Mouse (Mus musculus): ENCODE measurements around the gene 6430628N08Rik. TPM values are rescaled to one million over a fixed set of nuclear protein-coding genes. Genes with fewer than 3 reads are reported as not detected.

Gene 6430628N08Rik
- polyA plus RNA-seq, 2 experiments: not detected

DNA sequence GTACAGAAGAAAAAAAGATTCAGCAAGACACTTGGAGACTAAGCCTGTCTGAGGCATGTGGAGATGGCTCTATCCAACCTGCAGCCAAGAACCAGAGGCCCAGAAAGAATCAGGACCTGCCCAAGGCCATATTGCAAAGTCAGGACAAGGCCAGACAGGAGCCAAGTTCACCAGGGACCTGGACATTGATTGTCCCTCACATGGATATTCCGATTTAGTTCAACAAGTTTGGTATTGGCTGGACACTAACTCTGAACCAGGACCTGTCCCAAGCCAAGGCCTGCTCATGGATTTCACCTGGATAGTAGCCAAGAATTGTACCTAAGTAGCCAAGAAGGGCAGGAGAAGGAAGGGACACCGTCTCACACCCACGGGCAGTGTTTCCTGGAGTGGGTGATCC lies 16.3 kb downstream of the 6430628N08Rik start:
- Histone ChIP-seq H3K4me3 (ENCODE audit: insufficient read depth in 1 of 2, low read depth in 2 of 2, low read length in 2 of 2) (no peak overlapping the region), H3K27me3 (ENCODE audit: control insufficient read depth, insufficient read depth, low read length) (peaks cover 8% of the 10 kb centered on the region), H3K9ac (replicated peaks) (no peak overlapping the region), H3K36me3 (replicated peaks; ENCODE audit: control insufficient read depth, insufficient read depth, low read depth) (no peaks in the 10 kb centered on the region), H3K27ac (no peak overlapping the region), H3K9me3 (ENCODE audit: control insufficient read depth, low read length) (no peaks in the 10 kb centered on the region), H3K4me2 (ENCODE audit: low read depth) (no peak overlapping the region), H3K4me1 (replicated peaks; ENCODE audit: control insufficient read depth in 2 of 2, insufficient read depth in 2 of 2, low read length in 1 of 2) (no peaks in the 10 kb centered on the region)
- ATAC-seq (ENCODE audit: insufficient read depth): no peak
- no peak for DNase-seq (ENCODE audit: low read depth in 3 of 3, low spot score in 3 of 3)
- TF ChIP-seq CTCF (IDR thresholded peaks at IDR 0.05; ENCODE audit: low read depth): no peak
- TF ChIP-seq EP300 (IDR thresholded peaks at IDR 0.05; ENCODE audit: low read depth): no peak
- 62% methylated on average over 3 of the region's 3 CpGs for WGBS (ENCODE audit: insufficient replicate concordance)

GRCm38 (mm10) chr4:115907994-115908393 lies 17.5 kb downstream of the 6430628N08Rik start:
- Histone ChIP-seq H3K9me3 (ENCODE audit: control insufficient read depth, low read length) (no peaks in the 10 kb centered on the region), H3K4me3 (ENCODE audit: insufficient read depth in 1 of 2, low read depth in 2 of 2, low read length in 2 of 2) (no peak overlapping the region), H3K4me2 (ENCODE audit: low read depth) (no peak overlapping the region), H3K4me1 (replicated peaks; ENCODE audit: control insufficient read depth in 2 of 2, insufficient read depth in 2 of 2, low read length in 1 of 2) (no peaks in the 10 kb centered on the region), H3K36me3 (replicated peaks; ENCODE audit: control insufficient read depth, insufficient read depth, low read depth) (no peaks in the 10 kb centered on the region), H3K9ac (replicated peaks) (no peak overlapping the region), H3K27ac (no peak overlapping the region), H3K27me3 (ENCODE audit: control insufficient read depth, insufficient read depth, low read length) (peaks cover 8% of the 10 kb centered on the region)
- TF ChIP-seq EP300 (IDR thresholded peaks at IDR 0.05; ENCODE audit: low read depth): no peak
- TF ChIP-seq CTCF (IDR thresholded peaks at IDR 0.05; ENCODE audit: low read depth): no peak
- 4% methylated on average over 1 of the region's 1 CpGs for WGBS (ENCODE audit: insufficient replicate concordance)
- no peak for ATAC-seq (ENCODE audit: insufficient read depth)
- no peak for DNase-seq (ENCODE audit: low read depth in 3 of 3, low spot score in 3 of 3)

DNA sequence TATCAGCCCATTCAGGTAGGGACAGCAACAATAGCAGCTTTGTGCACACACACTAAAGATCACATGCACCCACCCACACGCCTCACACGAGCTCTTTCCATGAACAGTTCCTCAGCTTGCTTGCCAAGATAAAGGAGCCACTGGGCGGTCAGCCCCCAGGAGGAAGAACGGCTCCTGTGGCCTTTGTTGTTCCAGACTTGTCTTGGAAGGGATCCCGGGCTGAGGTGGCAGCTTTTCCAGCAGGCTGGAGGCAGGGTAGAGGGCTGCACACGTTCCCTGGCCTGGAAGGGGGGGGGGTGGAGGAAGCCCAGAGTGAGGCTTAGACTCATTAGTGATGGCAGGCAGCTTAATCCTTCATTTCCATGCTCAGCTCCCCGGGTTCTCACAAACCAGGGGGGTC lies 18.2 kb downstream of the 6430628N08Rik start:
- no peak overlapping the region for H3K4me3 ChIP-seq (ENCODE audit: insufficient read depth in 1 of 2, low read depth in 2 of 2, low read length in 2 of 2)
- TF ChIP-seq EP300 (IDR thresholded peaks at IDR 0.05; ENCODE audit: low read depth) (no peak), CTCF (IDR thresholded peaks at IDR 0.05; ENCODE audit: low read depth) (no peak)
- no peak overlapping the region for H3K4me2 ChIP-seq (ENCODE audit: low read depth)
- no peak for ATAC-seq (ENCODE audit: insufficient read depth)
- peaks cover 8% of the 10 kb centered on the region for H3K27me3 ChIP-seq (ENCODE audit: control insufficient read depth, insufficient read depth, low read length)
- H3K9me3 ChIP-seq (ENCODE audit: control insufficient read depth, low read length): no peaks in the 10 kb centered on the region
- H3K4me1 ChIP-seq (replicated peaks; ENCODE audit: control insufficient read depth in 2 of 2, insufficient read depth in 2 of 2, low read length in 1 of 2): no peaks in the 10 kb centered on the region
- DNase-seq (ENCODE audit: low read depth in 3 of 3, low spot score in 3 of 3): no peak
- no peak overlapping the region for H3K27ac ChIP-seq
- no peaks in the 10 kb centered on the region for H3K36me3 ChIP-seq (replicated peaks; ENCODE audit: control insufficient read depth, insufficient read depth, low read depth)
- H3K9ac ChIP-seq (replicated peaks): no peak overlapping the region
- WGBS (ENCODE audit: insufficient replicate concordance): 24% methylated on average over 7 of the region's 7 CpGs

DNA sequence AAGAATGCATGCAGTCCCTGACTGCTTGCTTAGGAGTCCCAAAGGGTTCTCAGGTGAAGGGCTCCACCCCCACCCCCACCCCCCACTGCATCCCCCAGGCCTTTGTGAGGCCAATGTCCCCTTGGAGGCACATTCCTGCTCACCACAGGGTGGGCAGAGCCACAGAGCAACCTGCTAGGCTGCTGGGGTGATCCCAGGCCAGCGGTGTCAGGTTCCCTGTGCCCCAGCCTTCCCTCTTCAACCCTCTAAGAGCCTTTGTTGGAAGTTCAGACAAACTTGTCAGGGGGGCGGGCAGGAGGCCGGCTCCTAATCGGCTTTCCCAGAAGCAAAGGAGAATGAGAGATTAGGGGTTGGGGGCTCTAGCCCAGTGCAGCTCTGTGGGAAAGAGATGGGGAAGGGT lies 21.1 kb downstream of the 6430628N08Rik start:
- Histone ChIP-seq H3K36me3 (replicated peaks; ENCODE audit: control insufficient read depth, insufficient read depth, low read depth) (no peaks in the 10 kb centered on the region), H3K9ac (replicated peaks) (no peak overlapping the region), H3K4me3 (ENCODE audit: insufficient read depth in 1 of 2, low read depth in 2 of 2, low read length in 2 of 2) (no peak overlapping the region), H3K4me2 (ENCODE audit: low read depth) (no peak overlapping the region), H3K27ac (no peak overlapping the region), H3K27me3 (ENCODE audit: control insufficient read depth, insufficient read depth, low read length) (peaks cover 8% of the 10 kb centered on the region), H3K9me3 (ENCODE audit: control insufficient read depth, low read length) (no peaks in the 10 kb centered on the region), H3K4me1 (replicated peaks; ENCODE audit: control insufficient read depth in 2 of 2, insufficient read depth in 2 of 2, low read length in 1 of 2) (no peaks in the 10 kb centered on the region)
- 29% methylated on average over 4 of the region's 4 CpGs for WGBS (ENCODE audit: insufficient replicate concordance)
- no peak for TF ChIP-seq EP300 (IDR thresholded peaks at IDR 0.05; ENCODE audit: low read depth)
- DNase-seq (ENCODE audit: low read depth in 3 of 3, low spot score in 3 of 3) (no peak), ATAC-seq (ENCODE audit: insufficient read depth) (no peak)

GRCm38 (mm10) chr4:115919911-115920310 lies 29.4 kb downstream of the 6430628N08Rik start:
- Histone ChIP-seq H3K27ac (no peak overlapping the region), H3K4me3 (ENCODE audit: insufficient read depth in 1 of 2, low read depth in 2 of 2, low read length in 2 of 2) (no peak overlapping the region), H3K9ac (replicated peaks) (no peak overlapping the region), H3K4me1 (replicated peaks; ENCODE audit: control insufficient read depth in 2 of 2, insufficient read depth in 2 of 2, low read length in 1 of 2) (no peaks in the 10 kb centered on the region), H3K27me3 (ENCODE audit: control insufficient read depth, insufficient read depth, low read length) (peaks cover 7% of the 10 kb centered on the region), H3K4me2 (ENCODE audit: low read depth) (no peak overlapping the region), H3K36me3 (replicated peaks; ENCODE audit: control insufficient read depth, insufficient read depth, low read depth) (no peaks in the 10 kb centered on the region), H3K9me3 (ENCODE audit: control insufficient read depth, low read length) (no peaks in the 10 kb centered on the region)
- no peak for TF ChIP-seq EP300 (IDR thresholded peaks at IDR 0.05; ENCODE audit: low read depth)
- TF ChIP-seq CTCF (IDR thresholded peaks at IDR 0.05; ENCODE audit: low read depth): no peak
- DNase-seq (ENCODE audit: low read depth in 3 of 3, low spot score in 3 of 3) (no peak), ATAC-seq (ENCODE audit: insufficient read depth) (no peak)
- WGBS (ENCODE audit: insufficient replicate concordance): 66% methylated on average over 16 of the region's 16 CpGs
